Mouse (Mus musculus) kidney, embryonic 15.5 days (tissue): Measurements from ENCODE around the gene Dlk2. TPM values are rescaled to one million over a fixed set of nuclear protein-coding genes. Genes with fewer than 3 reads are reported as not detected.

Source experiments
- ATAC-seq: fragments of 200-750 bp; cut with Nextera tagmentation; replicated peaks from 2 replicates; pipeline ENCODE4 v1.8.0; 2017; ENCODE audit warnings: moderate TSS enrichment; ENCODE audit not compliant: low FRiP score
- H3K27ac ChIP-seq: fragments of 300-500 bp; sonication (generic); 2 replicates; pipeline ENCODE4 v1.5.1; 2015; ENCODE audit warnings: mild to moderate bottlenecking, inconsistent platforms
- H3K27me3 ChIP-seq: fragments of 300-500 bp; sonication (generic); 2 replicates; pipeline ENCODE4 v1.6.1; 2015; ENCODE audit warnings: inconsistent platforms
- H3K36me3 ChIP-seq: fragments of 300-500 bp; sonication (generic); 2 replicates; pipeline ENCODE4 v1.6.1; 2015; ENCODE audit warnings: inconsistent platforms
- H3K4me1 ChIP-seq: fragments of 300-500 bp; sonication (generic); 2 replicates; pipeline ENCODE4 v1.6.1; 2015; ENCODE audit warnings: inconsistent platforms
- H3K4me2 ChIP-seq: fragments of 300-500 bp; sonication (generic); 2 replicates; pipeline ENCODE4 v1.6.1; 2015; ENCODE audit warnings: moderate library complexity, mild to moderate bottlenecking, inconsistent platforms
- H3K4me3 ChIP-seq: fragments of 300-500 bp; sonication (generic); replicated peaks from 2 replicates; pipeline ENCODE4 v1.5.1; 2015; ENCODE audit warnings: mild to moderate bottlenecking, inconsistent platforms
- H3K9ac ChIP-seq: fragments of 300-500 bp; sonication (generic); 2 replicates; pipeline ENCODE4 v1.6.1; 2015; ENCODE audit warnings: mild to moderate bottlenecking, inconsistent platforms
- H3K9me3 ChIP-seq: fragments of 300-500 bp; sonication (generic); replicated peaks from 2 replicates; pipeline ENCODE4 v1.6.1; 2016; ENCODE audit warnings: inconsistent platforms
- WGBS: fragments of 180-500 bp; shearing (Covaris S2); methylation state at CpG from one replicate; pipeline ENCODE4 v1.1.7; 2015; ENCODE audit warnings: mixed read lengths; 5-methylcytosine and 5-hydroxymethylcytosine counted together
- polyA plus RNA-seq: library from polyadenylated mRNA; unstranded; fragments of >200 nt; fragmentation: Nextera tagmentation; extraction: Ambion mirVana; gene quantifications from 2 replicates; pipeline ENCODE4 v1.2.1, GENCODE M21; 2015

Dlk2 gene
- polyA plus RNA-seq, 1 experiment from 2014 or later, result 0.42 TPM

- Histone ChIP-seq H3K9me3 (no peaks in the 10 kb centered on the region), H3K4me3 (no peak overlapping the region), H3K27ac (no peak overlapping the region), H3K9ac (no peak overlapping the region), H3K27me3 (0 out of 2 replicates have a peak, but pooled peaks cover 6% of the 10 kb centered on the region), H3K36me3 (no peaks in the 10 kb centered on the region), H3K4me1 (no peaks in the 10 kb centered on the region), H3K4me2 (no peak overlapping the region)
- no peak for ATAC-seq
- WGBS, result 19% methylated on average over 5 of the region's 5 CpGs
Measured at GRCm38 (mm10) chr17:46336475-46336874, 39.3 kb downstream of the Dlk2 start.

GRCm38 (mm10) chr17:46341208-46341607 lies 44.0 kb downstream of the Dlk2 start:
- 83% methylated on average over 7 of the region's 7 CpGs for WGBS
- no peaks in the 10 kb centered on the region for H3K27me3 ChIP-seq
- ATAC-seq, result no peak
- no peak overlapping the region for H3K4me3 ChIP-seq
- H3K36me3 ChIP-seq, result no peaks in the 10 kb centered on the region
- peaks cover 10% of the 10 kb centered on the region for H3K9me3 ChIP-seq
- H3K9ac ChIP-seq, result no peak overlapping the region
- no peak overlapping the region for H3K4me2 ChIP-seq
- no peak overlapping the region for H3K27ac ChIP-seq
- H3K4me1 ChIP-seq, result no peaks in the 10 kb centered on the region

- Histone ChIP-seq H3K9ac (no peak overlapping the region), H3K27me3 (no peaks in the 10 kb centered on the region), H3K9me3 (no peaks in the 10 kb centered on the region; the same call in 1 of the 2 replicates), H3K4me3 (no peak overlapping the region), H3K27ac (no peak overlapping the region), H3K36me3 (no peaks in the 10 kb centered on the region), H3K4me1 (no peaks in the 10 kb centered on the region), H3K4me2 (no peak overlapping the region)
- WGBS, result 84% methylated on average over 8 of the region's 8 CpGs
- no peak for ATAC-seq
Measured at GRCm38 (mm10) chr17:46351026-46351700, 53.9 kb downstream of the Dlk2 start.

Other genes with a start within 250 kb of the Dlk2 start
- 154 and 155 TPM in 2 replicates for gene Mrps18a, start 186.4 kb upstream of the Dlk2 start, polyA plus RNA-seq
- gene Rsph9, start 153.2 kb upstream of the Dlk2 start, polyA plus RNA-seq, result 11.7 and 12.1 TPM in 2 replicates
- gene Mad2l1bp, start 143.9 kb upstream of the Dlk2 start, polyA plus RNA-seq, result 37.5 and 39.2 TPM in 2 replicates
- gene Gtpbp2, start 136.4 kb upstream of the Dlk2 start, polyA plus RNA-seq, result 36.8 and 44.4 TPM in 2 replicates
- 16.5 and 17.0 TPM in 2 replicates for gene Polh, start 94.8 kb upstream of the Dlk2 start, polyA plus RNA-seq
- 41.9 and 44.8 TPM in 2 replicates for gene Xpo5, start 94.6 kb upstream of the Dlk2 start, polyA plus RNA-seq
- 104 TPM in 2 replicates for gene Polr1c, start 49.4 kb upstream of the Dlk2 start, polyA plus RNA-seq
- 103 and 113 TPM in 2 replicates for gene Yipf3, start 49.3 kb upstream of the Dlk2 start, polyA plus RNA-seq
- gene Lrrc73, start 43.9 kb upstream of the Dlk2 start, polyA plus RNA-seq, result 0.60 and 0.71 TPM in 2 replicates
- 40.3 and 47.7 TPM in 2 replicates for gene Tjap1, start 14.4 kb upstream of the Dlk2 start, polyA plus RNA-seq
- gene Abcc10, start 30.9 kb downstream of the Dlk2 start, polyA plus RNA-seq, result 5.8 and 6.3 TPM in 2 replicates
- 9.9 and 10.3 TPM in 2 replicates for gene Zfp318, start 86.3 kb downstream of the Dlk2 start, polyA plus RNA-seq
- 0.51 and 0.64 TPM in 2 replicates for gene Crip3, start 131.5 kb downstream of the Dlk2 start, polyA plus RNA-seq
- gene Slc22a7, start 141.0 kb downstream of the Dlk2 start, polyA plus RNA-seq, result not detected in 2 replicates
- 0.17 and 0.26 TPM in 2 replicates for gene Ttbk1, start 190.3 kb downstream of the Dlk2 start, polyA plus RNA-seq
- 58.0 and 58.5 TPM in 2 replicates for gene Dnph1, start 199.3 kb downstream of the Dlk2 start, polyA plus RNA-seq
- gene Cul9, start 249.0 kb downstream of the Dlk2 start, polyA plus RNA-seq, result 5.3 and 5.8 TPM in 2 replicates